Mouse (Mus musculus) liver, embryonic 16.5 days (tissue): ENCODE measurements around the gene Prmt6. TPM values are rescaled to one million over a fixed set of nuclear protein-coding genes. Genes with fewer than 3 reads are reported as not detected.

ENCODE experiments used
- ATAC-seq: fragments of 200-750 bp; cut with Nextera tagmentation; 2 replicates; pipeline ENCODE4 v1.8.0; 2017; ENCODE audit warnings: low read depth, mild to moderate bottlenecking, moderate number of reproducible peaks, moderate library complexity
- H3K27ac ChIP-seq: fragments of 300-500 bp; sonication (generic); 2 replicates; pipeline ENCODE4 v1.5.1; 2014; ENCODE audit warnings: mild to moderate bottlenecking, low read length
- H3K27me3 ChIP-seq: fragments of 300-500 bp; sonication (generic); 2 replicates; pipeline ENCODE4 v1.6.1; 2014; ENCODE audit warnings: low read depth, low read length, mixed read lengths; ENCODE audit not compliant: control insufficient read depth, insufficient read depth
- H3K36me3 ChIP-seq: fragments of 300-500 bp; sonication (generic); 2 replicates; pipeline ENCODE4 v1.6.1; 2014; ENCODE audit warnings: mild to moderate bottlenecking; ENCODE audit not compliant: control insufficient read depth, insufficient read depth
- H3K4me1 ChIP-seq: fragments of 300-500 bp; sonication (generic); 2 replicates; pipeline ENCODE4 v1.6.1; 2014; ENCODE audit warnings: low read depth, low read length, mixed read lengths; ENCODE audit not compliant: control insufficient read depth
- H3K4me2 ChIP-seq: fragments of 300-500 bp; sonication (generic); 2 replicates; pipeline ENCODE4 v1.6.1; 2014; ENCODE audit warnings: low read depth, low read length, mixed read lengths
- H3K4me3 ChIP-seq: fragments of 300-500 bp; sonication (generic); 2 replicates; pipeline ENCODE4 v1.5.1; 2014; ENCODE audit warnings: low read depth, mild to moderate bottlenecking, low read length
- H3K9ac ChIP-seq: fragments of 300-500 bp; sonication (generic); 2 replicates; pipeline ENCODE4 v1.6.1; 2014; ENCODE audit warnings: low read depth, low read length
- H3K9me3 ChIP-seq: fragments of 300-500 bp; sonication (generic); replicated peaks from 2 replicates; pipeline ENCODE4 v1.6.1; 2016; ENCODE audit warnings: low read length; ENCODE audit not compliant: control insufficient read depth
- WGBS: fragments of 180-500 bp; shearing (Covaris S2); extraction: QIAGEN DNeasy Blood & Tissue Kit; methylation state at CpG from one replicate; pipeline ENCODE4 v1.1.7; 2014; ENCODE audit not compliant: insufficient replicate concordance; 5-methylcytosine and 5-hydroxymethylcytosine counted together
- polyA plus RNA-seq: library from polyadenylated mRNA; unstranded; fragments of >200 nt; fragmentation: Nextera tagmentation; extraction: Ambion mirVana; gene quantifications from 2 replicates; pipeline ENCODE4 v1.2.1, GENCODE M21; 2015

The Prmt6 gene
- polyA plus RNA-seq = 3.6 and 4.4 TPM in 2 replicates

GRCm38 (mm10) chr3:110250839-110251700 is at the start of gene Prmt6:
Prmt6 (minus strand) TSS chr3:110250998.
- Histone ChIP-seq H3K27ac (peak within 1 kb of the TSS; percentile 73), H3K27me3 (no peaks in the 10 kb centered on the region), H3K36me3 (no peaks in the 10 kb centered on the region; the same call in 1 of the 2 replicates), H3K4me2 (peak within 1 kb of the TSS; percentile 74), H3K9me3 (no peaks in the 10 kb centered on the region), H3K4me1 (peaks cover 13% of the 10 kb centered on the region), H3K9ac (peak within 1 kb of the TSS; percentile 80), H3K4me3 (peak within 1 kb of the TSS; percentile 88)
- WGBS = 20% methylated on average over 33 of the region's 38 CpGs
- ATAC-seq = peak; percentile 82

- H3K4me2 ChIP-seq = no peak overlapping the region
- H3K27me3 ChIP-seq = no peaks in the 10 kb centered on the region
- no peak overlapping the region for H3K9ac ChIP-seq
- H3K4me1 ChIP-seq = no peaks in the 10 kb centered on the region
- no peak overlapping the region for H3K4me3 ChIP-seq
- ATAC-seq = no peak
- no peaks in the 10 kb centered on the region for H3K36me3 ChIP-seq
- no peak overlapping the region for H3K27ac ChIP-seq
- 58% methylated on average over 8 of the region's 8 CpGs for WGBS
- H3K9me3 ChIP-seq = no peaks in the 10 kb centered on the region
Measured at GRCm38 (mm10) chr3:110290485-110291045, 39.8 kb upstream of the Prmt6 start.

- H3K9me3 ChIP-seq = no peaks in the 10 kb centered on the region
- H3K4me2 ChIP-seq = no peak overlapping the region
- H3K4me3 ChIP-seq = no peak overlapping the region
- no peak overlapping the region for H3K9ac ChIP-seq
- 60% methylated on average over 5 of the region's 5 CpGs for WGBS
- H3K27ac ChIP-seq = no peak overlapping the region
- H3K4me1 ChIP-seq = no peaks in the 10 kb centered on the region
- H3K27me3 ChIP-seq = no peaks in the 10 kb centered on the region
- no peak for ATAC-seq
- no peaks in the 10 kb centered on the region for H3K36me3 ChIP-seq
Measured at GRCm38 (mm10) chr3:110282651-110283050, 31.9 kb upstream of the Prmt6 start.

GRCm38 (mm10) chr3:110267790-110268189 is 17.0 kb upstream of the Prmt6 start:
- no peaks in the 10 kb centered on the region for H3K27me3 ChIP-seq
- no peak overlapping the region for H3K27ac ChIP-seq
- no peaks in the 10 kb centered on the region for H3K36me3 ChIP-seq
- no peaks in the 10 kb centered on the region for H3K4me1 ChIP-seq
- H3K9me3 ChIP-seq = no peaks in the 10 kb centered on the region
- no peak overlapping the region for H3K4me2 ChIP-seq
- no peak overlapping the region for H3K4me3 ChIP-seq
- ATAC-seq = no peak
- H3K9ac ChIP-seq = no peak overlapping the region
- WGBS = 37% methylated on average over 2 of the region's 2 CpGs

GRCm38 (mm10) chr3:110253105-110253504 is 2.3 kb upstream of the Prmt6 start:
- Histone ChIP-seq H3K4me2 (no peak overlapping the region), H3K9me3 (no peaks in the 10 kb centered on the region), H3K27ac (no peak overlapping the region), H3K27me3 (no peaks in the 10 kb centered on the region), H3K4me3 (no peak overlapping the region), H3K36me3 (no peaks in the 10 kb centered on the region), H3K9ac (no peak overlapping the region), H3K4me1 (peaks cover 13% of the 10 kb centered on the region)
- ATAC-seq = no peak
- WGBS = 60% methylated on average over 4 of the region's 4 CpGs

GRCm38 (mm10) chr3:110249891-110250838 is 633 bp downstream of the Prmt6 start:
- Histone ChIP-seq H3K9ac (peak overlapping the region; percentile 80), H3K27ac (peak overlapping the region; percentile 73), H3K36me3 (no peaks in the 10 kb centered on the region; the same call in 1 of the 2 replicates), H3K4me1 (peaks cover 13% of the 10 kb centered on the region), H3K27me3 (no peaks in the 10 kb centered on the region), H3K4me3 (peak overlapping the region; percentile 88), H3K9me3 (no peaks in the 10 kb centered on the region), H3K4me2 (peak overlapping the region; percentile 74)
- WGBS = under 1% methylated on average over 89 of the region's 89 CpGs
- peak; percentile 80 for ATAC-seq

GRCm38 (mm10) chr3:110236819-110237463 is 13.9 kb downstream of the Prmt6 start:
- H3K9me3 ChIP-seq = no peaks in the 10 kb centered on the region
- no peak for ATAC-seq
- WGBS = 53% methylated on average over 1 of the region's 1 CpGs
- H3K4me3 ChIP-seq = no peak overlapping the region
- H3K4me1 ChIP-seq = no peaks in the 10 kb centered on the region
- no peaks in the 10 kb centered on the region for H3K27me3 ChIP-seq
- H3K4me2 ChIP-seq = no peak overlapping the region
- H3K9ac ChIP-seq = no peak overlapping the region
- no peaks in the 10 kb centered on the region for H3K36me3 ChIP-seq
- H3K27ac ChIP-seq = no peak overlapping the region
